Mouse (Mus musculus) midbrain, embryonic 10.5 days (tissue): ENCODE data around the gene Apol7b. TPM values are rescaled to one million over a fixed set of nuclear protein-coding genes. Genes with fewer than 3 reads are reported as not detected.

Experiments
- DNase-seq: peaks from one replicate; pipeline ENCODE4 v3.0.0-alpha.2; 2017; ENCODE audit warnings: low spot score
- H3K27ac ChIP-seq: fragments of 300-500 bp; sonication (generic); replicated peaks from 2 replicates; pipeline ENCODE4 v1.5.1; 2016; ENCODE audit warnings: mild to moderate bottlenecking
- H3K27me3 ChIP-seq: fragments of 300-500 bp; sonication (generic); 2 replicates; pipeline ENCODE4 v1.6.1; 2016; ENCODE audit warnings: low read depth, mild to moderate bottlenecking; ENCODE audit not compliant: poor library complexity, severe bottlenecking
- H3K36me3 ChIP-seq: fragments of 300-500 bp; sonication (generic); 2 replicates; pipeline ENCODE4 v1.6.1; 2016; ENCODE audit warnings: mild to moderate bottlenecking, moderate library complexity
- H3K4me1 ChIP-seq: fragments of 300-500 bp; sonication (generic); 2 replicates; pipeline ENCODE4 v1.6.1; 2016
- H3K4me3 ChIP-seq: fragments of 300-500 bp; sonication (generic); 2 replicates; pipeline ENCODE4 v1.5.1; 2016; ENCODE audit warnings: mild to moderate bottlenecking, moderate library complexity
- H3K9me3 ChIP-seq: fragments of 300-500 bp; sonication (generic); replicated peaks from 2 replicates; pipeline ENCODE4 v1.6.1; 2016; ENCODE audit warnings: mild to moderate bottlenecking
- WGBS: fragments of 180-500 bp; shearing (Covaris S2); methylation state at CpG from one replicate; pipeline ENCODE4 v1.1.7; 2016; 5-methylcytosine and 5-hydroxymethylcytosine counted together
- polyA plus RNA-seq: library from polyadenylated mRNA; unstranded; fragments of >200 nt; fragmentation: Nextera tagmentation; extraction: Ambion mirVana; gene quantifications from 2 replicates; pipeline ENCODE4 v1.2.1, GENCODE M21; 2016

Apol7b gene
- polyA plus RNA-seq, 1 experiment from 2014 or later: not detected

GRCm38 (mm10) chr15:77379921-77380320 is 67.4 kb downstream of the Apol7b start:
- DNase-seq: no peak
- H3K9me3 ChIP-seq: no peaks in the 10 kb centered on the region
- whole genome bisulfite sequencing: 50% methylated on average over 4 of the region's 4 CpGs
- no peak overlapping the region for H3K27ac ChIP-seq
- H3K4me1 ChIP-seq: no peaks in the 10 kb centered on the region
- no peak overlapping the region for H3K4me3 ChIP-seq
- no peaks in the 10 kb centered on the region for H3K36me3 ChIP-seq
- H3K27me3 ChIP-seq: no peaks in the 10 kb centered on the region

- H3K4me3 ChIP-seq: no peak overlapping the region
Measured at GRCm38 (mm10) chr15:77377419-77377818, 69.9 kb downstream of the Apol7b start.

GRCm38 (mm10) chr15:77376920-77377319 is 70.4 kb downstream of the Apol7b start:
- no peaks in the 10 kb centered on the region for H3K27me3 ChIP-seq

More at GRCm38 (mm10) chr15:77377419-77377818, 69.9 kb downstream of the Apol7b start:
- H3K36me3 ChIP-seq: no peaks in the 10 kb centered on the region
- no peak overlapping the region for H3K27ac ChIP-seq
- WGBS: 94% methylated on average over 4 of the region's 4 CpGs
- no peaks in the 10 kb centered on the region for H3K27me3 ChIP-seq
- no peak for DNase-seq
- H3K9me3 ChIP-seq: no peaks in the 10 kb centered on the region
- no peaks in the 10 kb centered on the region for H3K4me1 ChIP-seq

More at GRCm38 (mm10) chr15:77376920-77377319, 70.4 kb downstream of the Apol7b start:
- Histone ChIP-seq H3K9me3 (no peaks in the 10 kb centered on the region), H3K4me3 (no peak overlapping the region), H3K27ac (no peak overlapping the region), H3K36me3 (no peaks in the 10 kb centered on the region), H3K4me1 (no peaks in the 10 kb centered on the region)
- 91% methylated on average over 7 of the region's 7 CpGs for whole genome bisulfite sequencing
- DNase-seq: no peak

Other genes with a start within 250 kb of the Apol7b start
- gene Rbfox2, start 140.5 kb downstream of the Apol7b start, polyA plus RNA-seq: 35.7 and 59.4 TPM in 2 replicates
- not detected in 2 replicates for gene Apol7a, start 48.4 kb downstream of the Apol7b start, polyA plus RNA-seq
- gene Apol9a, start 36.4 kb downstream of the Apol7b start, polyA plus RNA-seq: 0.05 TPM in 1 of 2 replicates, not detected in the other
- not detected in 2 replicates for gene Apol10a, start 29.6 kb upstream of the Apol7b start, polyA plus RNA-seq
- gene Apol11a, start 60.8 kb upstream of the Apol7b start, polyA plus RNA-seq: not detected in 2 replicates
- not detected in 2 replicates for gene Apol7c, start 85.8 kb upstream of the Apol7b start, polyA plus RNA-seq
- gene 1700025B11Rik, start 114.4 kb upstream of the Apol7b start, polyA plus RNA-seq: not detected in 2 replicates
- 0.07 TPM in 1 of 2 replicates, not detected in the other for gene Apol10b, start 148.6 kb upstream of the Apol7b start, polyA plus RNA-seq
- gene Gm36245, start 151.8 kb upstream of the Apol7b start, polyA plus RNA-seq: not detected in 2 replicates
- gene Apol11b, start 195.8 kb upstream of the Apol7b start, polyA plus RNA-seq: not detected in 2 replicates